Mouse (Mus musculus) left cerebral cortex, adult 9 months (tissue): ENCODE measurements around the gene Cmas.

Experiments used
- DNase-seq, 2 experiments: peaks; one replicate each; pipeline ENCODE4 v3.0.0; 2022; ENCODE audit warnings: low spot score in 2 of 2

Cmas gene

DNA sequence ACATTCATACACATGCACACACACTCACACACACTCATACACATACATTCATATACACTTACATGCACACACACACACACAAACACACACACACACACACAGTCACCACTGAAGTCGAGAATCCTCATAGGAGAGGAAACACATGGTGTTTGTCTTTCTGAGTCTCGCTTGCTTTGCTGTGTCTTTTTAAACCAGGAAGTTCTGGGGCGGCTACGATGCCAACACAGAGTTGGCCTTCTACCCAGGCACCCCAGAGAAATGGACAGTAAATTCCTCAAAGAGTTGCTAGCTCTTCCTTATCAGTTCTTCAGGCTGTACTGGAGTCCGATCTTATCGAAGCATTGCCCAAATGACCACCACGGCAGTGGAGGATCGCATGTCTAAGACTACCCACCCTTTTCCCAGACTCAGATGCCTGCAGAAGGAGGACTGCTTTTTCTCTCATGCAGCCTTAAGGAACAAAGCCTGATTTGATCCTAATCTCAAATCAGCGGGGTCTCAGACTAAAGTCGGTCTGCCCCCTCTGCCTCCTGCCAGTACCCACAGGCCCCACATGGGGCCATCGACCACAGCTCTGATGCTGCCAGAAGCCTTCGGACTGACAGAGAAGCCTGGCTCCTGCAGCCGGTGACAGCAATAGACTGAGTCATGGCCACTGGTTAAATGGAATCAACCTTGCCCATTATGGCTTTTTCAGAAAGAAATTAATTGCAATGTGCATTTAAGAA lies 35.9 kb downstream of the Cmas start:
- no peak for DNase-seq

DNA sequence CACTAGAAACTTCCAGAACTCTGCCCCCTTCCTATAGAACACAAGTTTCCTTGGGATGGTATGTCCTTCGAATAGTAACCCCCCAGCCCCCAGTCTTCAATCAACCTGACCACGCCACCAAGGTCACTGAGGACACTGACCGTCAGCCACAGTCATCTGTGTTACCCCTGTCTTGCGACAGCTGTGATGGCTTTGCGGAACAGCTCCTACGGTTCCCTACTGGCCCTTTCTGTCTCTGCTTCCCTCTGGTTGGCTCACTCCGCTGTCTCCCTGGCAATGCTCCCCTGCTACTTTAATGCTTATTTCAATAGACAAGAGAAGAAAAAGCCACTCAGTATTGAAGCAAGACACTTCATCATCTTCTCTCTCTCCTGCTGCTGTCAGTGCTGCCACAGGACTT lies 37.0 kb downstream of the Cmas start:
- no peak for DNase-seq

DNA sequence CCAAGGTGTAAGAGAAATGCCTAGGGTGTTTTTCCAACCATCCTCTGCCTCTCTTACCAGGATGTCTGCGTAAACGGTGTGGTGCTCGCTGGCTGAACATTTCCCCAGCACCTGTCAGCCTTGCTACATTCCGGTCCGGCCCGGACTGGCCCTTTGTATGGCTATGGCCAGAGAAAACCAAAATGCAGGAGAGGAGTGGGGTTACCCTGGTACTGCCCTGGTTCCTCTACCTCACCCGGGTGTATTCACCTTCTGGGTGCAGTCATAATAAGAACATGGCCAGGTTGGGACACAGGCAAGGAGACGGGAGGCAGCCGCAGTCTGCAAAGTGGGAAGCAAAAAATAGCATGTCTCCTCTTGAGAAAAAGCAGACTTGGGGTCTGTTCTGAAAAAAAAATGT lies 38.6 kb downstream of the Cmas start:
- DNase-seq: no peak

DNA sequence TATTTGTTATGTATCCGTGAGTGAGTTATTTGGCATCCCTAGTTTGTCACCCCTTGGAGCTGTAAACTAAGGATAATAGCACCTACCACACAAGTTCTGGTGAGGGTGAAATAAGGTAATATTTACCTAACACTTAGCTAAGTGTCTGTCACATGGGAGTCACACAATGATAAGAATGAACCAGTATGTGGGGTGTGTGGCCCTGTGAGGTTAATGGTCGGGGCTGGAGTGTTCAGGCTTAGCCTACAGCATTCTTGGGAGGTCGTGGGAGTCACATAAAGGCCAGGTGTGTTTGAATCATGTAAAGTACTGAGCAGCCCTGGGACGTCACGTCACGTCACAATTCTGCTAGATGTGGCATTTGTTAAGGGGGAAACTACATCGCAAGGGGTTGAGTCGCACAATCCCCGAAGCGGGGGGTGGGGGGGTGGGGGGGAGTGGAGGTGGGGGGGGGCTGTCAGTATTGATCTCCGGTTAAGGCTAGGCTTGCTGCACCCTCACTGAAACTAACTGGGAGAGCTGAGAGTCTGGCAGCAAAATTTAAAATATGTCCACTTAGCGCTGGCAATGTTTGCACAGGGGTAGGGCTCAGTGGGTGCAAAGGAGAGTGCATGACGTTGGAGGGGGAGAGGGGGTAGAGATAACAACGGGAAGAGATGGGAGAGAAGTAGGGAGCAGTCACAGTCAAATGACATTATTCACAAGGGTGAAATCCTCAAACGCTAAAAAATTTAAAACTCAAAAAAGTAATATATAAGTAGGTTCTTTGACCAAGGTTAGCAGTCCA lies 39.4 kb downstream of the Cmas start:
- DNase-seq: no peak

- DNase-seq: no peak
These were observed 41.5 kb downstream of the Cmas start for GRCm38 (mm10) chr6:142797996-142798395.

- DNase-seq: no peak
These were observed 42.4 kb downstream of the Cmas start for GRCm38 (mm10) chr6:142798837-142799236.

- no peak for DNase-seq
These were observed 43.4 kb downstream of the Cmas start for GRCm38 (mm10) chr6:142799704-142800374.

GRCm38 (mm10) chr6:142801687-142802086 lies 45.2 kb downstream of the Cmas start:
- DNase-seq: no peak

DNA sequence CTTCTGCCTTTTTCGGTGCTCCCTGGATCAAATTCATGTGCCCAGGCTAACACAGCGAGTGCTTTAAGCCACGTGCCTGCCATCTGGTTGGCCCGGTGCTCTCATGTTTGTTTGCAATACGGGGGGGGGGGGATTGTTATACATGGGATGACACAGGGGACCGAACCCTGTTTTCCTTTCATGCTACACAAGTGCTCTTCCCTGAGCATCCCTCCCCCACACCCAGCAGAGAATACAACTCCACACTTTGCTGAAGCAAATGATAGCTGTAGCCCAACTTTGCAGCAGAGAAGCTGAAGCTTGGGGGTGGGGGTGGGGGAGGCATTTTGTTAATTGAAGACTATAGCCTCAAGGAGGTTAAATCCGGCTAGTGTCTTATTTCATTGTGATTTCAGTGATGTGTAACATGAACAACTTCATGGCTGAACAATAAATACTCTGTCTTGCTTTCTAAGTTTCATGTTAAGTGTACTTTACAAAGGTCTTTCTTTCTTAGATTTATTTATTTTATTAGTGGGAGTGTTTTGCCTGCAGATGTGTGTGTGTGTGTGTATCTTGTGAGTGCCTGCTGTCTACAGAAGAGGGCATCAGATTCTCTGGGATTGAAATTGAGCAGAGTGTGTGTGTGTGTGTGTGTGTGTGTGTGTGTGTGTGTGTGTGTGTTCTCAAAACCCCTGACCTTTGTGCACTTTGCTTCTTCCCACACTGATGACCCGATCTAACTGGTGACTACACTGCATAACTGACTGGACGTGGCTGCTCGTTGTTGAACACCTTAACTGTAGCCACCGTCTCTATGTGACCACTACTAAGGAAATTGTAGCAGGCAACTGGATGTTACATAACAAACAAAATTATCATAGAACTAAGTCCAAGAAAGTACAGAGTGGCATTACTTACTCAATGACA lies 46.4 kb downstream of the Cmas start:
- no peak for DNase-seq

DNA sequence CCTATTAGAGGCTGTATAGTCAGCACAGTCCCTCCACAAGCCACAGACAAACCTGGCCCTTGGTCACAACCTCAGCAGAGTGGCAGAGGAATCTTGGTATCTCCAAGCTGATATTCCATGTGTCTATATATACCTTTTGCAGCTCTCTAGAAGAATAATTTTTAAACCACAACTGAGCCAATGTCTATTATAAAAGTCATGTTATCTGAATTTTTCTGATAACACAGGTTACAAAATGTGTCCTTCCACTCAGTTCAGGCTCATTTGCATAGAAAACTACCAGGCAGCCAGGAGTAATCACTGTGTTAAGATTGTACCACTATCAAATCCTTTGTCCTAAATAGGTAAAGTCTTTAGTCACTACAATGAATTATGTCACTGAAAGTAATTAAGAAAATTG lies 47.9 kb downstream of the Cmas start, which contains the start of gene Sult6b2:
TSS of gene Sult6b2 (minus strand) at position 101 of the 400 bp plus-strand sequence.
- DNase-seq: no peak

DNA sequence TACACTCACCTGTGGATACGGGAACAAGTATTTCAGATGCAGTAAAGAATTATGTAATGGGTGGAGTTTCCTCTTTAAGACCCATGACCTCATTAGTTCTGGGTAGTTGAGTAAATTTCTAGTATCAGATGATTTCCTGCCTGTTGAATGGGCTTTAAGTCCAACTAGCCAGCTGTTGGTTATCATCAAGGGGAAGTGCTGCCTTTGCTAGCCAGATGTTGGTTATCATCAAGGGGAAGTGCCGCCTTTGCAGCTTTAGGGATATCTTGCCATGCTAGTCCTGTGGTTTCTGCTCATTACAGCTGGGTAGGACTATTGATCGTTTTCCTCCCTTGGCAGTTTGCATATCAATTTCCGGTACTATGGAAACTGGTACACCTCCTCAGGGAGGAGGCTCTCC lies 49.8 kb downstream of the Cmas start:
- DNase-seq: no peak

GRCm38 (mm10) chr6:142809373-142810098 lies 53.0 kb downstream of the Cmas start:
- DNase-seq: no peak

GRCm38 (mm10) chr6:142810239-142810638 lies 53.8 kb downstream of the Cmas start:
- DNase-seq: no peak

GRCm38 (mm10) chr6:142812969-142813368 lies 56.5 kb downstream of the Cmas start:
- no peak for DNase-seq

DNA sequence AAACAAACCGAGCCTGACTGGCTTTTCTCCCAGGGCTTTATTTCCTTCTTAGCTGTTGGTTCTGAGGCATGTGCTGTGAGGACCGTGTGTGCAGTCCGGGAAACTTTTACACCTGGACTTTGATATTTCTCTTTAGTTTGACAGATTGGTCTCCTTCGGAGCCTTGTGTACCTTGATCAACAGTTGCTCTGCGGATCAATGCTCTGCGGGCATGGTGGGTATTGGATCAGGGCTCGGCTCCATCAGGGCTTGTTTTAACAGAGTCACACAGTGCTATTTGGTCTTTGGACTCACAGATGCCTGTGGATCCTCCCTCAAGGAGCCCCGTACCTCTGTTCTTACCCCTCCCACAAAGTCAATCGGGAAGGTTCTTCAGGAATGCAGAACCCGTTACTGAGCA lies 57.5 kb downstream of the Cmas start:
- no peak for DNase-seq

GRCm38 (mm10) chr6:142814495-142814921 lies 58.0 kb downstream of the Cmas start:
- DNase-seq: peak; percentile 50 to 92

DNA sequence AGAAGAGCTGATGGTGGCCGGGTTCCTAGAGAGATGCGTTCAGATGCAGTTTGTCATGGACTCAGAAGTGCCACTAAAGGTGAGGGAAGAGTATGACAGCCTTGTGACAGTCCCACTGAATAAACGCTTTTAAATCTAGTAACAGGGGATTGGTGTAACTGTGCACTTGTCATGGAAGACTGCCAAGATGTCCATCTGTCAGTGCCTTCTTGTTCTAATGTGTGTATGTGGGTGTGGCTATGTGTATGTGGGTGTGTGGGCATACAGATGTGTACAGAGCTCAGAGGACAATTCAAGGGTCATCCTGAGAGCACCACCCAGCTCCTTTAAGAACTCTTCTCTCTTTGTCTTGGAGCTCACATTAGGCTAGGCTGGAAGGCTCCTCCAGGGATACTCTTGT lies 59.0 kb downstream of the Cmas start:
- DNase-seq: no peak

- DNase-seq: no peak
These were observed 61.8 kb downstream of the Cmas start for GRCm38 (mm10) chr6:142818306-142818705.

DNA sequence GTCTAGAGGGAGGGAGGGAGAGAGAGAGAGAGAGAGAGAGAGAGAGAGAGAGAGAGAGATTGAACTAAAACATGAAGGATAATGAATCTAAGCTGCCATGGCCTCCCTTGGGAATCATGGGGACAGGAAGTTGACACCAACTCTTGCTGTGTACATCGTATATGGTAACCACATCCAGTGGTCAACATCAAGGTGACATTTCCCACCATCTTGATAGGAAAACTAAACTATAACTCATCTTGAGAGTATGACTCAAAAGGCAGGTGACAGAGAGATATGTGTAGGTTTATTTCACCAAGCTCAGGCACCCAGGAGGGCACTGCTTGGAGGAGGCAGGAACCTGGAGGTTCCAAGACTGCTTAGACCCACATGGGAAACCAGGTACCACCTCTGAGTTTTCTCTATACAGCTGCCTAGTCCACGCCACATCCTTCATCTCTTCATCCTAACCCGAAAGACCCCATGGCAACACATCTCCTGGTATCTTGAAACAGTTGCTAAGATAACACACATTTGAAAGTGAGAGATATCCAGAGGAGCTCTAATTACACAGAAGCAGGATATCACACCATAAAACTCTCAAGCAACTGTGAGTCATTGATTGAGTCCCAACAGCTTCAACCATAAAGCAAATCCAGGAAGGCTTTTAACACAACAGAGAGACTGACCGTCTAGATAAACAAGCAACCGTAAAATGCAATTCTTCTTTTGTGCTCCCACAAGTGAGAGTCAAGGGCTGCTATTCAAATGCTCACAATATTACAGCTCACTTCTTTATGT lies 66.7 kb downstream of the Cmas start:
- no peak for DNase-seq
